Mouse (Mus musculus) ovary, postnatal 14 days (tissue): Measurements from ENCODE around the gene Sf3b3.
"Not testable (repeated sequence)": the region's sequence is repeated elsewhere in the genome, so short reads cannot be mapped to it uniquely, and the experiment has no call there.

Experiments
- DNase-seq: peaks from one replicate; pipeline ENCODE4 v3.0.0; 2022; ENCODE audit warnings: low spot score

Sf3b3 gene

DNA sequence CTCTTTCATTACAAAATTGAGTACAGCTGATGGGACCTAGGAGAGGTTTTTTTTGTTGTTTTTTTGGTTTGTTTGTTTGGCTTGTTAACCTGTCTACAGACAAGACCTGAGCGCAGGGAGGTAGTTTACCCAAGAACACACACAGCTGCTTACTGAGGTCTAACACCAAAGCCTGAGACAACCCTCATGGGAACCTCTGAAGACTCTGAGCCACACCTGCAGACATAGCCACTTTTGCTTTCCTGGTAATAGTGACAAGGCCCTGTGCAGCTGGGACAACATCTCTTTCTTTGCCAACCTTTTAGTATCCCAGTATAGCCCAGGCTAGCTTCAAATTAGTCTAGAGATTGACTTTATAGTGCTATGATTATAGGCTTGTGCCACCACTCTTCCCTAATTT is 40.4 kb downstream of the Sf3b3 start:
- DNase-seq = no peak

DNA sequence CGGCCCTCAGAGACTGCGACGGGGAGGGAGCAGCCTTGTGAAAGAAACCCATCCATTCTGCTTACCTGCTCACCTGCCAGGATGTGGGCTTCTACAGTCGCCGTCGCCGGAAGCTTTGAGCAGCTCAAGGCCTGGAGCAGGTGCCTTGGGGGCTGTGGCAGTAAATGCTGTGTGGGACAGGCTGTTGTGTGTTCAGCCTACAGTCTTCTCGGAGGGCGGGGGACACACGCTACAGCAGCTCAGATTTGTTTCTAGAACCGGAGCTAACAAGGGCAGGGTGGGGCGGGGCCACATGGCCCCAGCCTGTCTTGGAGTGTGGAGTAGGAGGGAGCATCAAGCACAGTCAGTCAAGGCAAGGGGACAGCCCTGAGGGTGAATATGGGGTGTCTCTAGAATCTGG is 40.9 kb downstream of the Sf3b3 start, which contains the start of gene Il34:
Il34 (minus strand) TSS at position 256 of the 400 bp plus-strand sequence.
- DNase-seq = no peak

DNA sequence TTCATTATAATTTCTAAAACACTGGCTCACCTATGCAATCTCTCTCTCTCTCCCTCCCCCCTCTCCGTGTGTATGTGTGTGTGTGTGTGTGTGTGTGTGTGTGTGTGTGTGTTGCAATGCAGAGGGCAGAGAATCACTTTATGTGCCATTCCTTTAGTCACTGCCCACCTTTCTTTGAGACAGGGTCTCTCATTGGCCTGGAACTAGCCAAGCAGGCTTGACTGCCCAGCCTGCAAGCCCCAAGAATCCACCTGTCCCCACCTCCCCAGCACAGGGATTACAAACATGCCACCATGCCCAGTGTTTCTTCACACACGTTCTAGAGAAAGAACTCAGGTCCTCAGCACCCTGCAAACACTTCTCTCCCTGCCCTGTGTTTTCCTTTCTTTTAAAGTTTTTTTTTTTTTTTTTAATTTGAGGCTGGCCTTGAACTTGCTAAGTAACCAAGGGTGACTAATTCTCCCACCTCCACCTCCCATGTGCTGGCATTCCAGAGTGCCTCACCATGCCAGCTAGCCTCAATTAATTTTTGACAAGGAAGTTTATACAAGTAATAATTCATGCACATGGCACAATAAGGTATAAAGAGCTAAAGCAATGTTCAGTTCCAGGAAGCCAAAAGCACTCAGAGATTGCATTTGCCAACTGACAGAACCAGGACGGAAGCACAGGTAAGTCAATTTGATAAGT is 41.6 kb downstream of the Sf3b3 start:
- DNase-seq = no peak

DNA sequence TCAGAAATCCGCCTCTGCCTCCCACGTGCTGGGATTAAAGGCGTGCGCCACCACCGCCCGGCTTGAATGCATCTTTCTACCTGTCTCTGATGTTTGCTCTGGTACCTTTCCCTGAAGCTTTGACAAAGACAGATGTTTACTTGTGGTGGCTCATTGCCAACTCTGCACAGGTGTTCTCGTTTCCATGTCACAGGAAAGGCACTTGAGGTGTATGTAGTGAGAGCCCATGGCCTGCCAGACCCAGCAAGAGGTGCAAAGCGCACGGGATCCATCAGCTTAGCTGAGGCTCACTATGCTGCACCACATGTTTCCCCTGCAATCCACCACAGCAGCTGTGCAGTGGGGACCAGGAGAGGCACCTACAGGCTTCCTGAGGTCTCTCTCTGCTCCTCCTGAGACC is 42.7 kb downstream of the Sf3b3 start:
- no peak for DNase-seq

DNA sequence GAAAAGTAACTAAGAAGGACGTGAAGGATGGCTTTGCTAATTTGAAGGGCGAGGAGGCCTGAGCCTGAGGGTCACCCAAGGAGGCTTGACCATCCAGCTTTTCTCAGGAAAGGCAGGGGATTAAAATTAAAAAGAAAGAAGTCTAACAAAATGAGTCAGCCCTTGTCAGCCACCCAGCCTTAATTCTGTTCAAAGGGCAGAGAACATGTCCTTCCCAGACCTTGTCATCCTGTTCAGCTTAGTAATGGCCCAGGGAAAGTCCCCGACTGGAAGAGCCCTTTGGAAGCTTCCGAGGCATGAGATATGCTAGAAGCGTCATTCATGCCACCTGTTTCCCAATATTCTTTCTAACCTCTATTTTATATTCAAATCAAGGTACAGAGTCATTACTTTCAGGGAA is 43.6 kb downstream of the Sf3b3 start:
- DNase-seq = no peak

DNA sequence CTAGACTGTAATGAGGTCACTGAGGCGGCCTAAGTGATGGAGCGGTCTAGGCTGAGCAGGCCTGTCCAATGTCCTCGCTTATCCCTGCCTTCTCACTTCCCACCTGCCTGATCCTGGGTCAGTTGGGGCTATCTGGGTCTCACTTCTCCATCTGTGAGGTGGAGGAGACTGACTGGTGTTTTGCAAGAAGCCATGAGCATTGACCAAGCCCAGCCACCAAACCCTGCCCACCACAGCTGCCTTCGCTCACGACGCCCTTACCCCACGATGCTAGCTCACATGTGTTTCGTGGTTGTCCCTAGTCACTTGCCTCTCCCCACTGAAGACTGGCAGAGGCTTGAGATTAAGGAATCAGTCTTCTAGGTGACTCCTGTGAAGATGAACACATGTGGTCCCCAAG is 49.5 kb downstream of the Sf3b3 start:
- DNase-seq = no peak

DNA sequence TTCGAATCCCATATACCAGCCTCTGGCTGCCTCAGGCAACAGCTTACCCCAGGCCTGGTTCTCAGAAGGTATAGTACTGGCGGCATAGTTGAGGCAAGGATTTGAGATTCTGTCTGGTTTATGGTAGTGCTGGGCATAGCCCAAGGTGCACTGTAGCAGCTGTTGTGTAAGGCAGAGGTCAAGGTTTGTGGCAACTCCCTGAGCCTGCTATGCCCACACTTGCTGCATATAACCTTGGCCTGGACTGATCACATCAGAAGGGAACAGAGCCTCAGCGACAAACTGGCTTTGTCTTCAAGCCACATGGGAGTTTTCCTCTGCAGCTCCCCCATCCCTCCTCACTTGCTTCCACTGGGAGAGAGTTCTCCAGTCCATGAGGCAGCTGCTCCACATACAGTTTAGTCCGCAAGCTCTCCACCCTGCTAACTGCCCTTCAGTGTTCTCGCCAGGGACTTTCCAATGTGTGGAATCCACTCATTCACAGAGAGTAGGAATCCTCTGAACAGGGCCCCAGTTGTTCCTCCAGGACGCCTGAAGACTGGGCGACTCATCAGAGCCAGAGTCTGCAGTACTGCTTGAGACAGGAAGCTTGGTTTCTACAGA is 52.1 kb downstream of the Sf3b3 start:
- DNase-seq = no peak

DNA sequence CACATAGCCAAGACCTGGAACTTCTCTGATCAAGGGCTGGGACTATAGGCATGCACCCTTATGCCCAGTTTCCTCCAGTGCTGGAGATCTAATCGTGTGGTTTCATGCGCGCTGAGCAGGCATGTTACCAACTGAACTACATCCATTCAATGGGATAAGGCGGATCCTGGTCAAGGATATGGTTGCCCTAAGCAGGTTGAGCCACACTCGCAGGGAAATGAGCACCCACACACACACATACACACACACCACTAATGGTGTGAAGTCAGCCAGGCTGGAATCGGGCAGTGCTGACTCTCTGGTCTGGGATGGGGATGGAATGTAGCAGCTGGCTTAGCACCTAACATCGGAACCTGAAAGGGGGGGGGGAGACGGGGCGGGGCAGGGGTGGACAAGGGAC is 52.7 kb downstream of the Sf3b3 start:
- no peak for DNase-seq

DNA sequence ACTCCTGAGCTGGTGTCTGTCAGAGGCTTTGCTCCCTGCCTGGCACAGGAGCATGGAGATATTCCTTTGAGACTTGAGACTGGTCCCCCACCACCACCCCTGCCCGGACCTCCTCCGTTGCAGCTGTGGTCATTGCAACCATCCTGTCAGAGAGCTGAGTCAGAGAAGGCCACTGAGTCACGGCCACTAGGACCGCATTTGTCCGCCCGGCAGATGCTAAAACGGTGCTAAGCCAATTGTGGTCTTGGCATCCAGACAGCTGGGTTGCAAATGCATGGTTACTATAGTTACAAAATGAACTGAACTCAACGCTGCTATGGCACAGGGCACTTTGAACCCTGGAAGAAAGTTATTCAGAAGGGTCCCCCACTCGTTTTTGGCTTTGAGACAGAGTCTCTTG is 53.1 kb downstream of the Sf3b3 start:
- no peak for DNase-seq

DNA sequence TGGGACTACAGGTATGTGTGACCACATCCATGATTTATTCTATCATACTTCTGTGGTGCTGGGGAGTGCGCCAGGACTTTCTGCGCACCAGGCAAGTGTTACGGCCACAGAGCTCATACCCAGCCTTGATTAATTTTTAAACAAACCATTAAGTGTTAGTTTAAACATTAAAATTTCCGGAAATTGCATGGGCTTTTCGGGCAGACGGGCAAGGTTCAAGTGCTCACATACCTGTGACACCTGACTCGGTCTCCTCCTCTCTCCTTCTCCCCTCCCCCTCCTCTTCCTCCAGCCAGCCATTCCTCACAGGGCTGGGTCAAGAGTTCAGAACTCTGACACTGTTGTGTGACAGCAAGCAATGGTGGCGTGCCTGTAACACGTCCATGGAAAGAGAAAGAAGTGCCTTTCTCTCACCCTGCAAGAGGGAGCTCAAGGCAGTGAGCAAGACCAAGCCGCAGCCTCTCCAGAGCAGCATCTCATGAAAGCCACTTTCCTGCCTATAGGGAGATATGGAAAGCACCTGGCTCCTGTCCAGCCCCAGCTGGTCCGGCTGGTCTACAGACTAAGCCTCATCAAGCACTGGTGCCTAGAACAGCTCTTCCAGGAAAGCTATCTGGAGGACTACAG is 53.9 kb downstream of the Sf3b3 start:
- no peak for DNase-seq

DNA sequence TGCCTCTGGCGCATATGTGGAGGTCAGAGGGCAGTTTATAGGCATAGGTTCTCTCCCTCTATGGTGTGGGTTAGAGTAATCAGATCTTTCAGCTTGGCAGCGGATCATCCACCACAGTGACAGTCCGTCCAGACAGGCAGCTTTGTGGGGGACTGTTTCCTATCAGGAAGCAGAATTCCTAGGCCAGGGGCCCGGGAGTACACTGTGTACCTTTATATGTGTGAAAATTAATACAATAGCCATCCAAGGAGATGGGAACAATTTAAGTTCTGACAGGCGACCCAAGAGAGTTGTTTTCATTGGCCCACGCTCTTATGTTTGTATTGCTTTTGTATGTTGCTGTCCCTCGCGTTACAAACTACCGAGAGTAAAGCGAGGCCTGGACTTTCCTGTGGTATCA is 55.4 kb downstream of the Sf3b3 start:
- DNase-seq = no peak

DNA sequence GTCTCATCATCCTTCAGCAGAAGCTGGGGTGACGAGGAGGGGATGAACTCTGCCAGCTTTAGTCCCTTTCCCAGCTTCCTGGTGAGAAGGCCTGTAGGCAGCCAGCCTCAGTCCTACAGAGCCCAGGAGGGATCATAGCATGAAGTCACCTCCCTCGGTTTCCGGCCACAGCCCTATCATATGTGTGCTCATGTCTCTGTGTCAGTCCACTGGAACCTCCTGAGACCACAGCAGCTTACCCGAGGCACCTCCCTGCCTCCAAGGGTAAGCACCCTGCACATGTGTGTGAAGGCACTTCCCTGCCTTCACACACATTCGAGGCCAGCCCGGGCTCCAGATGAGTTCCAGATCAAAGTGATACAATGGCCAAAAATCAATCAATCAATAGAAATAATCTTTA is 56.3 kb downstream of the Sf3b3 start:
- DNase-seq = no peak

DNA sequence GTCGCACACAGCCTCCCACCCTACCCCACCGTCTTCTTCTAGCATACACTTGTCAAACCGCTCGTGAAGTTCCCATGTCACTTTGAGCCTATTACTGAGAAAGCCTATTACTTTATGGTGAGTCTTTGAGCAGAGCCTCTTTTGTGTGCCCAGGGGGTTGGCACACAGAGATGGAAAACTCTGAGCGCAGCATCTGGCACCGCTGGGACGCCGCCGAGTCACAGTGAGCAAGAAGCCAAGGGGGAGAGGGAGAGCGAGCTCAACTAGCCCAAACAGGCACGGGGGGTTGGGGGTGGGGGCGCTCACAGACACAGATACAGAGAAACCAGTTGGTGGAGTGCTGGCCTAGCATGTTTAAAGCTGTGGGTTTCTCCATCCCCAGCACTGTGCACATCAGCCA is 57.0 kb downstream of the Sf3b3 start:
- no peak for DNase-seq

DNA sequence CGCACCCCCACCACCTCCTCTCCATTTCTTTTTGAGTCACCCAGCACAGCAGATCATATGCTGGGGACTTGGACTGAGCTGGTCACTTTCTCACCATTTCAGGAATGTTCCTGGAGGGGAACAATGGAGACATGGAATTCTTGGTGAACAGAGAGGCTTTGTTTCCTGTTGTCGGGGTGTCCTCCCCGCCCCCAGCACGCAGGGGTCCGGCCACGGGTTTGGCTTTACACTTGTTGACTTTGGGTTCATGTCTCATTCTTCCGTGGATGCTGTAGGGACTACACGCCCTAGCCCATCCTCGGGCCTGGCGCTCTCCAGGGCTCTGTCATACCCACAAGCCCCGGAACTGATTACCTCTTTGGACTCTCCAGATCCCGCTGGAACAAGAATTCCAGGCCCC is 57.6 kb downstream of the Sf3b3 start:
- no peak for DNase-seq

DNA sequence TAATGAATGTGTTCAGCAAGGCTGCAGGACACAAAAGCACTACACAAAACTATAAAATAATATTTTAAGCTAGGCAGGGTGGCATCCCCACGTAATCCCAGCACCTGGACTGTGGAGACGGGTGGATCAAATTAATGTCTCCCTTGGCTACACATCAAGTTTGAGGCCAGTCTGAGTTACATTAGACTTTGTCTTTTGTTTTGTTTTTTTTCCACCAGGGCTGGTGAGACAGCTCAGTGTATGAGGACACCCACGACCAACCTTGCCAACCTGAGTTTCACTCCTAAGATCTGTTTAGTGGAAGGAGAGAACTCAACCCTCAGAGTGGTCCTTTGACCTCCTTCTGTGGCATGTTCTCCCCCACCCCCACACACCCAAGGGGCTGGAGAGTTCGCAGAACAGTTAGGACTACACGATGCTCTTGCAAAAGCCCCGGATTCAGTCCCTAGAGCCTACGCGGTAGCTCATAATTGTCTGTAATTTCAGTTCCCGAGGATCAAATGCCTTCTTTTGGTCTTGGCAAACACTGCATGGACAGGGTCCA is 59.1 kb downstream of the Sf3b3 start:
- DNase-seq = no peak

DNA sequence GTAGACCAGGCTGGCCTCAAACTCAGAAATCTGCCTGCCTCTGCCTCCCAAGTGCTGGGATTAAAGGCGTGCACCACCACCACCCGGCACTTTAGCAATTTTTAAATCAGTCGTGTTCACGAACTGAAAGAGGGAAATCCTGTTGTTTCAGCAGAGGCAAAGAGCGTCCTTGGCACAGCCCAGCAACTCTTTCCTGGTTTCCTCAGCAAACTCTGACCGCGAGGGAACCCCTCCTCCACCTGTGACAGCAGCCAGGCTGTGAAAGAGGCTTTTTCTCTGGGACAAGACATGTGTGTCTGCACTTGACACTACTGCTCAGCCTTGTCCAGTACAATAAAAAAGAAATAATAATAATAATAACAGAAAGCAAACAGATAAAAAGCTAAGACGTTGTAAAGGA is 59.7 kb downstream of the Sf3b3 start:
- no peak for DNase-seq

DNA sequence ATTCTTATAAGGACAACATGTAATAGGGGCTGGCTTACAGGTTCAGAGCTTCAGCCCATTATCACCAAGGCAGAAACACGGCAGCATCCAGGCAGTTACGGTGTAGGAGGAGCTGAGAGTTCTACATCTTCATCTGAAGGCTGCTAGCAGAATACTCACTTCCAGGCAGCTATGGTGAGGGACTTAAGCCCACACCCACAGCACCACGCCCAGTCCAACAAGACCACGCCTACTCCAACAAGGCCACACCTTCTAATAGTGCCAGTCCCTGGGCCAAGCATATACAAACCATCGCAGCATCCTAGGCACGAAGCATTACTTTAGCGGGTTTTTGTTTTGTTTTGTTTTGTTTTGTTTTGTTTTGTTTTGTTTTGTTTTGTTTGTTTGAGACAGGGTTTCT is 60.1 kb downstream of the Sf3b3 start:
- DNase-seq = not testable (repeated sequence)

DNA sequence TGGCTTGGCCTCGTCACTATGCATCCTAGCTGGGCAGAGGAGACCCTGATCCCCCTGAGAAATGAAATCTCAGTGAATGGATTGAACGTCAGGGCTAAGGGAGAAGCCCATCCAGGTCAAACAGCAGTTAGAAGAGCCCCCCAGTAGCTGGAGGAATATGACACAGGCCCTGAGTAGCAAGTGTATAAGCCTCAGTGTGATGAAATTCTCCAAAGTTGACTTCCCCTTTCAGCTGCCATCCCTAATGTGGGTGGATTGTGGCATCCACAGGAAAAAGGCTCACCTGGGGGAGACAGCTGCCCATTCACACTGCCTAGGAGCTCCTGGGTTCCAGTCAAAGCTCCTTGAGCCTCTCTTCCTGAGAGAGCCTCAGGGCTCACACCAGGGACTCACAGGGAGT is 61.2 kb downstream of the Sf3b3 start:
- no peak for DNase-seq

DNA sequence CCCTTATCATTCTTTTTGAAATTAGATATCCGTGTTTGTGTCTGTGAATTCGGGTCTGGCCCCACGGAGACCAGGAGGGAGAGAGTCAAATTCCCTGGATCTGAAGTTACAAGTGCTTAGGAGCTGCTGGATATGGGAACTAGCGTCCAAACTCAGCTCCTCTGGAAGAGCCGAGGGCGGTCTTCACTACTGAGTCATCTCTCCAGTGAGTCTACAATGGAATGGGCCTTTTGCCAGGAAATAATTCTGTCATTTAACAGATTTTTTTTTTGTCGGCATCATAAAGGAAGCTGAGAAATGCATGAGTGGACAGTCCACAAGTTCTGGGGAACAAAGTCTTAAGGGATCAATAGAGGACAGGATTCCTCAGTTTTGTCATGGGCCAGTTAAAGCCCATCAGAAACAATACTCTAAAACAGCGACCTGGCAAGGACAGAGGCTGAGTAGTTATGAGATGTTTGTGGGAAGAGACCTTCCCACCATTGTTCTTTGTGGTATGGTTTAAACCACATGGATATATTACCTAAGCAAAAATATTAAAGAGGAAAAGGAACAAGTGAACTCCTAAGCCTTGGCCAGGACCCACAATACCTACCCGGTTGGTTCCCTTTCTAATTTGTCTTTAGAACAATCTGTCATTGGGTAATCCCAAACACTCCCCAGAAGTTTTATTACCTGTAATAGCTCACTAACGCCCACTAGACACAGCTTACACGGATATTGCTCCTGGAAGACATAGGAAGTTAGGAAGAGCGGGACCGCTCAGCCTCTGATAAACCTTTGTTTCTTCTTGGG is 66.5 kb downstream of the Sf3b3 start:
- DNase-seq = no peak

DNA sequence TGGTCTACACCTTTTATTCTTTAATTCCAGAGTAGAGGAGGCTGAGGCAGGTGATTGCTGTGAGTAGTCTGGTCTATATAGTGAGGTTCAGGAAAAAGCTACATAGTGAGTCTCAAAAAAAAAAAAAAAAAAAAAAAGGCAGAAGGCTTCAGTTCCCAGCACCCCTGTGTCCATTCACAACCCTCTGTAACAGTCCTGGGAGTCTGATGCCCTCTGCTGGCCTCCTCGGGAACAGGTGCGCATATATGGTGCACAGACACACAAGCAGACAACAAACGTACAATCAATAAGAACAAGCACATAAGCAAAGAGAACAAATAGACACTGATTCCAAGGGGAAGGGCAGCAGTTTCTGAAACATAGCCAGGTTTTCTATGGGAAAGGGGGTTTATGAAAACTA is 70.3 kb downstream of the Sf3b3 start:
- no peak for DNase-seq

DNA sequence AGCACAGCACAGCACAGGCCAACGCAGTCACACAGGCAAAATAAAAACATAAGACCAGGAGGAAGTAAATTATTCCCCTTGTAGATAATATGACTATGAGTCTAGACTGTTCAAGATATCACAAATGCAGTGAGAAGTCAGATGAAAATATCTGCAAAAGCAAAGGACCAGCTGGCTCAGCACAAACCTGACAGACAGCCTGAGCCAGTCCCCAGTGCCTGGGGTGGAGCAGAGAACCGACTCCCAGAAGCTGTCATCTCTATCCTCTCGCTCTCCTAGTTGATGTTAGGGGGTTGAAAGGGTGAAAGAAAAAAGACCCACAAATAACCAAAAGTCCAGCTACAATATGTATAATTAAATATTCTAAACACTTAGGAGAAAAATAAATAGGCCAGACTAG is 70.9 kb downstream of the Sf3b3 start:
- DNase-seq = no peak

DNA sequence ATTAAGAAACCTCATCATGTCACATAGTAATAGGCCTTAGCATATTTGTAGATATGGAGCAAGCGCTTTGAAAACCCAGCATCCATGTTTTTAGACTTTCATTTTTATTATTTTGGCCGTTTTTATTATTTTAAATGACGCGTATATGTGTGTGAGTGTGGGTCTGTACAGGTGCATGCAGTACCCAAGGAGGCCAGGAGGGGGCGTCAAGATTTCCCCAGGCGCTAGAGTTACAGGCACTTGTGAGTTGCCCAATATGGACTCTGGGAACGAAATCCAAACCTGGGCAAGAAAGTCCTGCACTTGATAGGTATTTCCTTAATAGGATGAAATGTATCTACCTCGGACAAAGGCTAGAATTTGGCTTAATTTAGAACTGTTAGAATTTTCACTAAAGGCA is 71.3 kb downstream of the Sf3b3 start:
- DNase-seq = no peak

DNA sequence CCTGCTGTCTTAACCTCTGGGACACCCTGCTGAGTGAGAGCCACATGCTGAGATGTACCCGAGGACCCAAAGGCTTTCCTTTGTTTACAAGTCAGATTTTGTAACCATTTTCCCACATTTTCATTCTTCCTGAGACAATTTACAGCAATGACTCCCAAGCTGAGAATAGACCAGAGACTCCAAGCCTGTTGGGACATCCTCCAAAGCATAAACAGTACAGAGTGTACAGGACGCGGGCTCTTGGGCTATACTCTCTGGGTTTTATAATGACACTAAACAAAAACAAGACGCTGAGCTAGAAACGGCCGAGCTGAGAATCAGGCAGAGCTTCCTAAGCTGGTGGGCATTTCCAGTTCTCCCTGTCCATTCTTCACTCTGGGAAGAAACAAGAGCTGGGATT is 71.9 kb downstream of the Sf3b3 start:
- DNase-seq = no peak
